In genomic region chr10:119015311-119016055, GRCm38 (mm10) we compare ENCODE assay signal across 19 mouse cellular contexts.
DNase-seq lines count a peak whose midpoint lies in the region; ATAC-seq and TF ChIP-seq lines count a peak whose summit lies in the region.
"Had no signal": no experiment of that assay in that cellular context is flagged by ENCODE, and none has a peak within 500 bp of the region (broad histone marks: within the 10 kb centered on the region; RNA-seq: fewer than 3 reads in every experiment).

No protein-coding gene starts in this region.

- no peaks in the 10 kb centered on the region for H3K36me3 ChIP-seq in kidney, postnatal 0 days (ENCODE audit: insufficient read depth, low read length)
- H3K36me3 ChIP-seq in intestine, embryonic 16.5 days (ENCODE audit: control insufficient read depth, insufficient read depth, low read length): no peaks in the 10 kb centered on the region
- H3K36me3 ChIP-seq: forebrain, embryonic 15.5 days; G1E; heart, embryonic 13.5 days; liver, embryonic 12.5 days; neural tube, embryonic 12.5 days had no signal

- H3K4me1 ChIP-seq in kidney, postnatal 0 days (replicated peaks; ENCODE audit: insufficient read depth, low read length): no peaks in the 10 kb centered on the region; the same call in 1 of the 2 replicates
- peaks cover 10% of the 10 kb centered on the region for H3K4me1 ChIP-seq in intestine, embryonic 16.5 days (ENCODE audit: control insufficient read depth, insufficient read depth, low read length)
- H3K4me1 ChIP-seq: liver, embryonic 12.5 days had no signal

- DNase-seq in embryo, embryonic 11 days: peak; percentile 19
- no peak for DNase-seq in embryo, embryonic 10.5 days (ENCODE audit: low spot score)
- DNase-seq in kidney, postnatal 0 days (ENCODE audit: low spot score): peak; percentile 16
- no peak for DNase-seq in kidney, adult 11 months
- peak; percentile 99 for DNase-seq in NIH3T3 (ENCODE audit: low read depth)
- DNase-seq in fibroblast of lung, adult 2 months (ENCODE audit: low read depth): peak; percentile 84
- DNase-seq in layer of hippocampus, postnatal 14 days (ENCODE audit: low spot score in 2 of 2): no peak
- DNase-seq: cerebellum, adult 8-10 months; heart, adult 11 months; kidney, adult 18-20 months; kidney, postnatal 25 days; thymus, postnatal 36 days had no signal

- H3K4me3 ChIP-seq in kidney, postnatal 0 days (replicated peaks; ENCODE audit: low read depth, low read length): no peak overlapping the region
- H3K4me3 ChIP-seq in intestine, embryonic 16.5 days (ENCODE audit: low read length): no peak overlapping the region
- H3K4me3 ChIP-seq: forebrain, embryonic 15.5 days; heart, embryonic 13.5 days; liver, embryonic 12.5 days; neural tube, embryonic 12.5 days had no signal

- H3K27ac ChIP-seq in kidney, postnatal 0 days: no peak overlapping the region
- H3K27ac ChIP-seq in intestine, embryonic 16.5 days (ENCODE audit: low read length): no peak overlapping the region
- H3K27ac ChIP-seq: forebrain, embryonic 15.5 days; heart, embryonic 13.5 days; liver, embryonic 12.5 days; neural tube, embryonic 12.5 days had no signal

- no peak for TF ChIP-seq CTCF in kidney, postnatal 0 days (IDR thresholded peaks at IDR 0.05; ENCODE audit: low read depth)

- WGBS in kidney, postnatal 0 days: 56% methylated on average over 16 of the region's 16 CpGs
- WGBS in intestine, embryonic 16.5 days: 67% methylated on average over 16 of the region's 16 CpGs

- no peaks in the 10 kb centered on the region for H3K27me3 ChIP-seq in kidney, postnatal 0 days (ENCODE audit: insufficient read depth, low read length)
- H3K27me3 ChIP-seq in intestine, embryonic 16.5 days (replicated peaks; ENCODE audit: control insufficient read depth, insufficient read depth, low read length): no peaks in the 10 kb centered on the region
- H3K27me3 ChIP-seq: forebrain, embryonic 15.5 days; liver, embryonic 12.5 days; neural tube, embryonic 12.5 days had no signal

- no peak overlapping the region for H3K4me2 ChIP-seq in kidney, postnatal 0 days (ENCODE audit: low read length)
- H3K4me2 ChIP-seq in intestine, embryonic 16.5 days (ENCODE audit: low read depth, low read length): no peak overlapping the region
- H3K4me2 ChIP-seq: forebrain, embryonic 15.5 days; heart, embryonic 13.5 days; liver, embryonic 12.5 days; neural tube, embryonic 12.5 days had no signal

- ATAC-seq in kidney, postnatal 0 days (replicated peaks; ENCODE audit: low FRiP score, low read depth): no peak
- no peak for ATAC-seq in intestine, embryonic 16.5 days
- ATAC-seq: forebrain, embryonic 15.5 days; hindbrain, embryonic 16.5 days; liver, embryonic 12.5 days had no signal

- no peaks in the 10 kb centered on the region for H3K9me3 ChIP-seq in kidney, postnatal 0 days (replicated peaks; ENCODE audit: low read length)
- no peaks in the 10 kb centered on the region for H3K9me3 ChIP-seq in intestine, embryonic 16.5 days (ENCODE audit: control insufficient read depth, low read length)
- H3K9me3 ChIP-seq: forebrain, embryonic 15.5 days; G1E; heart, embryonic 13.5 days; liver, embryonic 12.5 days; neural tube, embryonic 12.5 days had no signal

- H3K9ac ChIP-seq in kidney, postnatal 0 days (ENCODE audit: low read depth, low read length): no peak overlapping the region
- no peak overlapping the region for H3K9ac ChIP-seq in intestine, embryonic 16.5 days (ENCODE audit: low read depth, low read length)
- H3K9ac ChIP-seq: forebrain, embryonic 15.5 days; heart, embryonic 13.5 days; liver, embryonic 12.5 days; neural tube, embryonic 12.5 days had no signal

Comparison
In these comparisons a context has a peak if more than half of its experiments do, and no peak if none do; other contexts are left out.
1. DNase-seq: peak in embryo, embryonic 11 days (single experiment), kidney, postnatal 0 days (single experiment), NIH3T3 (single experiment) and fibroblast of lung, adult 2 months (single experiment); none in embryo, embryonic 10.5 days (single experiment), kidney, adult 11 months (single experiment) and layer of hippocampus, postnatal 14 days (0 of 2).